Mouse (Mus musculus) liver, postnatal 0 days (tissue): ENCODE measurements at regions not wholly inside any gene's neighbourhood (a gene's known extent, or its start where the extent isn't known, plus 50 kb on each side); places are given as distances from the start of the nearest gene placed in this dataset.
A peak's percentile ranks its signal among the peaks of the same experiment; 100 is the strongest.

Experiments
- ATAC-seq: fragments of 200-750 bp; cut with Nextera tagmentation; 2 replicates; pipeline ENCODE4 v1.8.0; 2017; ENCODE audit warnings: mild to moderate bottlenecking, moderate library complexity
- DNase-seq: peaks from one replicate; pipeline ENCODE4 v3.0.0-alpha.2; 2016
- H3K27ac ChIP-seq: fragments of 300-500 bp; sonication (generic); 2 replicates; pipeline ENCODE4 v1.5.1; 2014; ENCODE audit warnings: antibody characterized with exemption, moderate library complexity, mild to moderate bottlenecking, low read depth
- H3K27me3 ChIP-seq: fragments of 300-500 bp; sonication (generic); 2 replicates; pipeline ENCODE4 v1.6.1; 2014; ENCODE audit warnings: low read length, control low read depth, mixed read lengths; ENCODE audit not compliant: insufficient read depth
- H3K36me3 ChIP-seq: fragments of 300-500 bp; sonication (generic); replicated peaks from 2 replicates; pipeline ENCODE4 v1.6.1; 2014; ENCODE audit warnings: mild to moderate bottlenecking, control low read depth, low read length, moderate library complexity, mixed read lengths; ENCODE audit not compliant: insufficient read depth
- H3K4me1 ChIP-seq: fragments of 300-500 bp; sonication (generic); 2 replicates; pipeline ENCODE4 v1.6.1; 2014; ENCODE audit warnings: antibody characterized with exemption, mild to moderate bottlenecking, control low read depth; ENCODE audit not compliant: insufficient read depth
- H3K4me2 ChIP-seq: fragments of 300-500 bp; sonication (generic); 2 replicates; pipeline ENCODE4 v1.6.1; 2014; ENCODE audit warnings: low read depth, mild to moderate bottlenecking, low read length, moderate library complexity, mixed read lengths
- H3K4me3 ChIP-seq: fragments of 300-500 bp; sonication (generic); 2 replicates; pipeline ENCODE4 v1.5.1; 2014; ENCODE audit warnings: low read depth, low read length
- H3K9ac ChIP-seq: fragments of 300-500 bp; sonication (generic); replicated peaks from 2 replicates; pipeline ENCODE4 v1.6.1; 2014; ENCODE audit warnings: mild to moderate bottlenecking, moderate library complexity
- H3K9me3 ChIP-seq: fragments of 300-500 bp; sonication (generic); 2 replicates; pipeline ENCODE4 v1.6.1; 2016; ENCODE audit warnings: mild to moderate bottlenecking, control low read depth, low read length, mixed read lengths
- CTCF ChIP-seq: sonication (generic); IDR thresholded peaks from 2 replicates; pipeline ENCODE4 v1.5.1; 2016; ENCODE audit warnings: antibody characterized with exemption, low read depth
- EP300 ChIP-seq: IDR thresholded peaks from 2 replicates; pipeline ENCODE4 v1.6.1; 2016; ENCODE audit warnings: antibody characterized with exemption, low read depth, mild to moderate bottlenecking
- WGBS: fragments of 180-500 bp; shearing (Covaris S2); extraction: QIAGEN DNeasy Blood & Tissue Kit; methylation state at CpG from one replicate; pipeline ENCODE4 v1.1.7; 2014; ENCODE audit not compliant: insufficient replicate concordance; 5-methylcytosine and 5-hydroxymethylcytosine counted together

DNA sequence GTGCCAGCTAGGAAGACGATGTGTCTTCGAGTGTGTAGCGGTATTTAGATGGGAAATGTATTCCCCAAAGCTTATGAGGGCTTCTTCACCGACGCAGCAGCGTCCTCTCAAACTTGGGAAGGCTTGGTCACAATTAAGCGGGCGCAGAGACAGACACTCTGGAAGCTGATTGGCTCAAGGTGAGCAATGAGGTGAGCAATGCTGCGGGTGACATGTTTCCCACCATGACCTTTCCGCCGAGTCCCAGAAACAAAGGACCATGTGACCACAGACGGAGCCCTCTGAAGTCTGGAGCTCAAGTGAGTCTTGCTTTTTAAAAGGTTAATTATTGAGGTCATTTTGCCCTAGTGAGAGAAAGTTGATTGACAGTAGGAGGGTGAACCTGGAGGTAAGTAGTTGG lies 108.0 kb upstream of the Bach2 start:
- TF ChIP-seq EP300 (no peak), CTCF (no peak)
- 84% methylated on average over 12 of the region's 12 CpGs for WGBS
- H3K36me3 ChIP-seq: no peaks in the 10 kb centered on the region
- ATAC-seq (no peak), DNase-seq (peak; percentile 7)
- H3K4me2 ChIP-seq: no peak overlapping the region
- H3K4me3 ChIP-seq: no peak overlapping the region
- H3K27ac ChIP-seq: no peak overlapping the region
- no peaks in the 10 kb centered on the region for H3K4me1 ChIP-seq
- H3K9ac ChIP-seq: no peak overlapping the region
- no peaks in the 10 kb centered on the region for H3K27me3 ChIP-seq
- H3K9me3 ChIP-seq: no peaks in the 10 kb centered on the region

DNA sequence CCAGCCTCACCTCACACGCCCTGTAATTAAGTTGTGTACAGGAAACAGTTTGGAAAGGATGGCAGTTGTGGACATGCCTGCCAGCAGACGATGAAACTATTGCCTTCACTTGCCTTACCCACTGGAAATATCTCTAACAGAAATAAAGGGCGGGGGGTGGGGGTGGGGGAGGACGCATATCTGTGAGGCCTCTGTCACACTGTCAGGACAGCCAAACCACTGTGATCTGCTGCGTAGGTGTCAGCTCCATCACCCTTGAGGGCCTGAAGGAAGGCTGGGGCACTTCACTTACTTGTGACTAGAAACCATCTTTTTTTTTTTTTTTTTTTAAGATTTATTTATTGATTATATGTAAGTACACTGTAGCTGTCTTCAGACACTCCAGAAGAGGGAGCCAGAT lies 106.8 kb upstream of the Bach2 start:
- Histone ChIP-seq H3K27me3 (no peaks in the 10 kb centered on the region), H3K4me3 (no peak overlapping the region), H3K36me3 (no peaks in the 10 kb centered on the region), H3K27ac (no peak overlapping the region), H3K9me3 (no peaks in the 10 kb centered on the region), H3K4me1 (no peaks in the 10 kb centered on the region), H3K4me2 (no peak overlapping the region), H3K9ac (no peak overlapping the region)
- ATAC-seq: no peak
- 69% methylated on average over 5 of the region's 5 CpGs for WGBS
- TF ChIP-seq CTCF: no peak
- TF ChIP-seq EP300: no peak
- DNase-seq: no peak

DNA sequence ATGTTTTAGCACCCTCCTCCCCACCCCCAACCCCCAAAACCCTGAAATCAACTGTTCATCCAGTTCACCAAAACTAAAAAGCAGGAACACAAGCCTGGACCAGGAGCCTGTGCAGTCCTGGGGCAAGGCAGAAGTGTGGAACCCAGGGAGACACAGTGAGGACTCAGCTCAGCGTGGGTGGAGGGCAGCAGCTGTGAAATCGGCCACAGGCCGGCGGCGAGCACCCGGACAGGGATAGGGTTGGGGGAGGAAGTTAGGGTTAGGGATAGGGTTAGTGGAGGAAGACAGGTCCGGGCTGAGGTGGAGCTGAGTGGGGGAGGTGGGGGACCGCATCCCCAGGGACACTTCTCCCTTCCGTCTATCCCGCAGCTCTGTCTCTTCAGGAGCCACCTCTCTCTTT lies 102.5 kb upstream of the Bach2 start:
- TF ChIP-seq CTCF (no peak), EP300 (no peak)
- no peaks in the 10 kb centered on the region for H3K27me3 ChIP-seq
- 57% methylated on average over 10 of the region's 10 CpGs for WGBS
- H3K4me1 ChIP-seq: no peaks in the 10 kb centered on the region; the same call in 1 of the 2 replicates
- no peak overlapping the region for H3K4me3 ChIP-seq
- no peaks in the 10 kb centered on the region for H3K36me3 ChIP-seq
- H3K9ac ChIP-seq: no peak overlapping the region
- ATAC-seq (no peak), DNase-seq (no peak)
- no peak overlapping the region for H3K4me2 ChIP-seq
- no peak overlapping the region for H3K27ac ChIP-seq
- no peaks in the 10 kb centered on the region for H3K9me3 ChIP-seq

- no peak overlapping the region for H3K4me2 ChIP-seq
- no peak overlapping the region for H3K27ac ChIP-seq
- DNase-seq: no peak
- no peak for TF ChIP-seq EP300
- TF ChIP-seq CTCF: no peak
- no peaks in the 10 kb centered on the region for H3K9me3 ChIP-seq
- H3K36me3 ChIP-seq: no peaks in the 10 kb centered on the region
- no peak for ATAC-seq
- H3K4me1 ChIP-seq: no peaks in the 10 kb centered on the region; the same call in 1 of the 2 replicates
- H3K27me3 ChIP-seq: no peaks in the 10 kb centered on the region
- no peak overlapping the region for H3K4me3 ChIP-seq
- H3K9ac ChIP-seq: no peak overlapping the region
These were observed 101.4 kb upstream of the Bach2 start for GRCm38 (mm10) chr4:32137243-32137642.

DNA sequence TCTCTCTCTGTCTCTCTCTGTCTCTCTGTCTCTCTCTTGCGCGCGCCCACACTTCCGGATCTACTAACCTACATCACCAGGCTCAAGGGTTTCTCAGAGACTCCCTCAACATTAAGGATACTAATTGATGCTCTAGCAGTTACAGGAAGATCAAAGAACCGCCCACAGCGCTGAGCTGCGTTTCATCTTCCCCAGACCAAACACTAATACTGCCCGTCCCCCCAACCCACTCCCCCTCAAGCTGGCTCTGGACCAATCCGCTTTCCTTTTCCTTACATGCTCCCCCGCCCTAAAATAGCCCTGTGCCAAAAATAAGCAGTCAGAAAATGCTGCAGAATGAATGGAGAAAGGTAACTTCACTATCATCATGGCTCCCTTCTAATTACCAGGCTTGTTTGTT lies 100.6 kb upstream of the Bach2 start:
- no peaks in the 10 kb centered on the region for H3K36me3 ChIP-seq
- TF ChIP-seq EP300 (no peak), CTCF (no peak)
- no peak overlapping the region for H3K9ac ChIP-seq
- H3K9me3 ChIP-seq: no peaks in the 10 kb centered on the region
- H3K4me3 ChIP-seq: no peak overlapping the region
- H3K27me3 ChIP-seq: no peaks in the 10 kb centered on the region
- no peaks in the 10 kb centered on the region; the same call in 1 of the 2 replicates for H3K4me1 ChIP-seq
- H3K4me2 ChIP-seq: no peak overlapping the region
- no peak overlapping the region for H3K27ac ChIP-seq
- DNase-seq (no peak), ATAC-seq (no peak)
- 71% methylated on average over 10 of the region's 10 CpGs for WGBS

GRCm38 (mm10) chr4:32139586-32139985 lies 99.0 kb upstream of the Bach2 start:
- no peaks in the 10 kb centered on the region; the same call in 1 of the 2 replicates for H3K4me1 ChIP-seq
- DNase-seq (no peak), ATAC-seq (no peak)
- H3K9me3 ChIP-seq: no peaks in the 10 kb centered on the region
- H3K9ac ChIP-seq: no peak overlapping the region
- no peak overlapping the region for H3K27ac ChIP-seq
- H3K27me3 ChIP-seq: no peaks in the 10 kb centered on the region
- no peak overlapping the region for H3K4me2 ChIP-seq
- WGBS: 53% methylated on average over 6 of the region's 6 CpGs
- no peak overlapping the region for H3K4me3 ChIP-seq
- TF ChIP-seq EP300: no peak
- TF ChIP-seq CTCF: no peak
- H3K36me3 ChIP-seq: no peaks in the 10 kb centered on the region

- Histone ChIP-seq H3K4me2 (no peak overlapping the region), H3K36me3 (no peaks in the 10 kb centered on the region), H3K4me3 (no peak overlapping the region), H3K27me3 (no peaks in the 10 kb centered on the region), H3K4me1 (no peaks in the 10 kb centered on the region; the same call in 1 of the 2 replicates), H3K27ac (no peak overlapping the region), H3K9me3 (no peaks in the 10 kb centered on the region), H3K9ac (no peak overlapping the region)
- 46% methylated on average over 2 of the region's 2 CpGs for WGBS
- ATAC-seq: no peak
- DNase-seq: no peak
- TF ChIP-seq CTCF: no peak
- TF ChIP-seq EP300: no peak
These were observed 98.5 kb upstream of the Bach2 start for GRCm38 (mm10) chr4:32140068-32140467.
